Mouse (Mus musculus) liver, adult 2 months (tissue): ENCODE data around the gene Ubtd2. TPM values are rescaled to one million over a fixed set of nuclear protein-coding genes. Genes with fewer than 3 reads are reported as not detected.

Experiments
- DNase-seq: peaks from one replicate; pipeline ENCODE4 v3.0.0-alpha.2; 2011; ENCODE audit warnings: low read depth, low spot score; ENCODE audit errors: extremely low read depth
- H3K27ac ChIP-seq: fragments of 200-500 bp; replicated peaks from 2 replicates; pipeline ENCODE4 v1.5.1; 2012; ENCODE audit warnings: low read depth, mild to moderate bottlenecking, control low read depth, inconsistent platforms, low read length; ENCODE audit not compliant: insufficient read depth
- H3K27me3 ChIP-seq: fragments of 200-500 bp; 2 replicates; pipeline ENCODE4 v1.6.1; 2012; ENCODE audit warnings: mild to moderate bottlenecking, moderate library complexity, low read length, inconsistent platforms; ENCODE audit not compliant: control insufficient read depth, insufficient read depth
- H3K36me3 ChIP-seq: fragments of 200-500 bp; 2 replicates; pipeline ENCODE4 v1.6.1; 2012; ENCODE audit warnings: low read length, inconsistent platforms; ENCODE audit not compliant: control insufficient read depth, insufficient read depth
- H3K4me1 ChIP-seq: fragments of 200-500 bp; 2 replicates; pipeline ENCODE4 v1.6.1; 2011; ENCODE audit warnings: low read length; ENCODE audit not compliant: control insufficient read depth, insufficient read depth
- H3K4me3 ChIP-seq: fragments of 200-500 bp; 2 replicates; pipeline ENCODE4 v1.5.1; 2011; ENCODE audit warnings: low read depth, mild to moderate bottlenecking, control low read depth, low read length, moderate library complexity; ENCODE audit not compliant: insufficient read depth
- H3K79me2 ChIP-seq: fragments of 200-500 bp; 2 replicates; pipeline ENCODE4 v1.6.1; 2012; ENCODE audit warnings: inconsistent platforms, mild to moderate bottlenecking, low read length, moderate library complexity; ENCODE audit not compliant: control insufficient read depth, insufficient read depth
- H3K9ac ChIP-seq: fragments of 200-500 bp; 2 replicates; pipeline ENCODE4 v1.6.1; 2012; ENCODE audit warnings: low read depth, mild to moderate bottlenecking, control low read depth, inconsistent platforms, low read length
- CTCF ChIP-seq: fragments of 200-500 bp; IDR thresholded peaks from 2 replicates; pipeline ENCODE4 v1.5.1; 2011; ENCODE audit warnings: low read depth, low read length, control low read depth
- POLR2A ChIP-seq: fragments of 200-500 bp; IDR thresholded peaks from 2 replicates; pipeline ENCODE4 v1.6.1; 2011; ENCODE audit warnings: low read length, control low read depth; ENCODE audit not compliant: insufficient read depth; ENCODE audit errors: extremely low read depth
- WGBS: fragments of 180-500 bp; shearing (Covaris S2); methylation state at CpG from one replicate; pipeline ENCODE4 v1.1.7; 2018; 5-methylcytosine and 5-hydroxymethylcytosine counted together
- polyA plus RNA-seq: library from polyadenylated mRNA; depleted of rRNA; stranded (reverse); fragments of >200 nt; gene quantifications from 2 replicates; pipeline ENCODE4 v1.2.3, GENCODE M21; 2012
- total RNA-seq: library from RNA; depleted of rRNA; stranded (reverse); fragments of >200 nt; gene quantifications from 2 replicates; pipeline ENCODE4 v1.2.3, GENCODE M21; 2014

Ubtd2 gene
- total and polyA plus RNA-seq, 2 experiments = 1.5 to 1.8 TPM

DNA sequence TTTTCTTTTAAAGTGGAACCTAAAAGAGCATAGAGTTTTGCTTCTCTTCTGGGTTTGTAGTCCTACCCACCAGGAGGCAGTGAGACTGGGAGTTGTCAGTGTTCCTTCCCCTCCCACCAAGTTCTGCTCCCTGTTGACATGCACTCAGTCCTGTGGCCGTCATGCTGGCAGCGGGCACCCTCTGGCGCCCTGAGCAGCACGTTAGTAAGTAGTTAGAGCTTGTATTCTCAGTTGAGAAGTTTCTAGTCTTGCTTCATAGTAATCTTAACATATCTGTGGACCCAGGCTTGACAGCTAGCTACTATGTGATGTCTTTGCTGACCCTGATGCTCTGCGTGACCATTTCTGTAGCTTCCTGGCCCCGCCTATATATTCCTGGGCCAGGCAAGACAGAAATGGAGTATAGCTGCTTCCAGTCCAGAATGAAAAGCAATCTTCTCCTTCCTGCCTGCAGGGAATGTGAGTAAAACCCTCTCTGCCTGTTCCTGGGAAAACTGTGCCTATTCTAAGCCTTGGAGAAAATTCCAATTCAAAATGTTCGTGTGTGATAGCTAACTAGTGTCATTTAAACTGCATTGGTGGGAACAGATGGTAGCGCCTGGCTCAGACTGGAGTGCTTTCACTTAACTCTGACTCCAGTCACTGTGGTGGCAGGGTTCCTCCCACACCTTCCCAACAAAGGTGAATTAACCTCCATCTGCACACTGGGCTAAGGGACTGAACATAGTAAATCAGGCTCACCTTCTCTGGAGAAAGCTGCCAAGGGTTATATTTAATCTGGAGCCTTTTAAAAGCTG is 61.9 kb downstream of the Ubtd2 start:
- TF ChIP-seq POLR2A (no peak), CTCF (no peak)
- Histone ChIP-seq H3K36me3 (no peaks in the 10 kb centered on the region), H3K27me3 (no peaks in the 10 kb centered on the region), H3K79me2 (no peaks in the 10 kb centered on the region), H3K4me3 (no peak overlapping the region), H3K9ac (no peak overlapping the region), H3K4me1 (no peaks in the 10 kb centered on the region), H3K27ac (no peak overlapping the region)
- DNase-seq = no peak
- WGBS = 88% methylated on average over 8 of the region's 8 CpGs

DNA sequence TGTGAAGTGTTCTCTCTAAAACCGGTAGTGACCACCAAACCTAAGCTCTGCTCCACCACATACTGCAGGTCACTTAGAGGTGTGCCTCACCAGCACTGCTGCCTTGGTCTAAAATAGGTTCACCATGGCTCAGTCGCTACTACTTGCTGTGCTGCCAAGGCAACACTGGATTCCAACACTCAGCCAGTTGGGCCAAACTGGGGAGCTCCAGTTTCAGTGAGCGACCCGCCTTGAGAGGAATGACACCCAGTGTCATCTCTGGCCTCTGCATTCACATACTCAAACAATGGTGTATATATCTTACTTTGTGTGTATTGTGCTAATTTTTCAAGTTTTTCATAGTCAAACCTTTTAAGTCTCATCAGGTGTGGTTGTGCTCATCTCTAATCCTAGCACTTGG is 63.6 kb downstream of the Ubtd2 start:
- TF ChIP-seq POLR2A (no peak), CTCF (no peak)
- Histone ChIP-seq H3K27ac (no peak overlapping the region), H3K9ac (no peak overlapping the region), H3K4me1 (no peaks in the 10 kb centered on the region), H3K36me3 (no peaks in the 10 kb centered on the region), H3K79me2 (no peaks in the 10 kb centered on the region), H3K4me3 (no peak overlapping the region), H3K27me3 (no peaks in the 10 kb centered on the region)
- WGBS = 97% methylated on average over 4 of the region's 4 CpGs
- no peak for DNase-seq

DNA sequence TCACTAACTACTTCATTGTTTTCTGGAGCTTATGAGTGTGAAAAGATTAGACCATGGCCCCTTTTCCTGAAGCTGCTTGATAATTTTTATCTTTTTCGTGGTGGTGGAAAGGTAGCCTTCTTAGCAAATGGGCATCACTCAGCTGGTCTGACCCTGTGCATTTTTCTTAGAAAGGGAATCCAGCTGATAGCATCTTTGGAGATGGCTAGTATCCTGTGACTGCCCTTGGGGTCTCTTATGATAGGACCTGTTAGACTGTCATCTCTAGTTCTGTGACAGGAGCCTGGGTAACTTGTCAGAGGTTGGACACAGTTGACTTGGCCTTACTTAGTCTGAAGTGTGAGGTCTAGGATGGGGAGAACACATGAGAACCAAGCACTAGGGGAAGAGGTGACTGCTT is 64.2 kb downstream of the Ubtd2 start:
- TF ChIP-seq POLR2A = no peak
- no peak for TF ChIP-seq CTCF
- H3K9ac ChIP-seq = no peak overlapping the region
- no peak for DNase-seq
- no peaks in the 10 kb centered on the region for H3K79me2 ChIP-seq
- WGBS = 79% methylated on average over 1 of the region's 1 CpGs
- H3K27ac ChIP-seq = no peak overlapping the region
- H3K36me3 ChIP-seq = no peaks in the 10 kb centered on the region
- H3K4me3 ChIP-seq = no peak overlapping the region
- no peaks in the 10 kb centered on the region for H3K27me3 ChIP-seq
- no peaks in the 10 kb centered on the region for H3K4me1 ChIP-seq

DNA sequence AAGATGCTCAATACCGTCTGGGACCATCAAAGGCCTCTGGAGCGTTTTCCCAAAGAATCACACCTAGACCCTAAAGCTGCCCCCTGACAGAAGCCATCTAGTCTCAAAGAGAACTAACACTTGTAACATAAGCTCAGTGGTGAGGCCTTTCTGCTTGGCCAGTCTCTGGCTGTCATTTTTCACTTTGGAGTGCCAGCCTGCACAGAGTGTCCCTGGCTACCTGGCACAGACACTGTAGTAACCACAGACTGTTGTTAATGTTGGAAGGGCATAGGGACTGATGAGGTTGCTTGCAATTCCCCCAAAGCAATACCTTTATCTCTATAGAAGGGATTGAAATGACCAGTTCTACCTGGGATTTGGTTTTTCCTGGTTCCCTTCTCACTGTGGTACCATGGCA is 66.1 kb downstream of the Ubtd2 start:
- no peaks in the 10 kb centered on the region for H3K27me3 ChIP-seq
- TF ChIP-seq POLR2A = no peak
- no peak overlapping the region for H3K9ac ChIP-seq
- no peaks in the 10 kb centered on the region for H3K4me1 ChIP-seq
- no peak for DNase-seq
- H3K27ac ChIP-seq = no peak overlapping the region
- H3K4me3 ChIP-seq = no peak overlapping the region
- 91% methylated on average over 2 of the region's 2 CpGs for WGBS
- H3K36me3 ChIP-seq = no peaks in the 10 kb centered on the region
- no peaks in the 10 kb centered on the region for H3K79me2 ChIP-seq

DNA sequence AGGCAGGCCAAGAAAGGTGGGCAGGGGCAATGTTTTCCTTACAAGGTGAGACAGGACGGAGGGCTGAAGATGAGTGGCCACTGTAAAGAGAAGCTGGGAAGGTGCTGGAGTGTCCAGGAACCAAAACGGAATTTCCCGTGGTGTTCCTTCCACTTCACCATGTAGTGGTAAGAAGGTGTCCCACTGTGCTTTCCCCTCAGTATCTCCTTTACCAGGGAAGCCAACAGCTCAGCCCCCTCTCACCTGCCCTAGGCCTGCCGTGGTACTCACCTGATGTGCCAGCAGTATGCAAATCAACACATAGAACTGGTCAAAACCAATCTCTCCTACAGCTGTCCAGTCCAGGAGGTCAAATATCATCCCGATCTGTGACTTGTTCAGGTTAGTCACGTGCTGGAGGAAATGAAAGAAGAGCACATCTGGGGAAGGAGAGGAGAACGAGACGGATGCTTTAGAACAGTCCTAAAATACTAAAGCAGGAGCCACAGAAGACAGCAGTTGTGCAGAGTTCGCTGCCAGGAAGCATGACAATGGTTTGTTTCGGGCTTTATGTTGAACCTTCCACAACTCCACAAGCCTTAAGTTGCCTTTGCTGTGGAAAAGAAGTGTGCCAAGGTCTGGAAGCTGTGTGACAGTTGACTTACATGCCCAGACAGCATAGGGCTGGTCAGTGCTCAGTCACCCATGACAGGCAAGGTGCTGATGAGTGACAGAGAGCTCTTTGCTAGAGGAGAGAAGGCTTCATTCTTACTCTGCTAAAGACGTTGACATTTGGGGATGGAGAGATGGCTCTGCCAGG is 69.2 kb downstream of the Ubtd2 start:
- H3K27me3 ChIP-seq = no peaks in the 10 kb centered on the region
- no peak for TF ChIP-seq CTCF
- TF ChIP-seq POLR2A = no peak
- H3K79me2 ChIP-seq = no peaks in the 10 kb centered on the region
- 85% methylated on average over 11 of the region's 11 CpGs for WGBS
- no peak for DNase-seq
- H3K4me3 ChIP-seq = no peak overlapping the region
- no peaks in the 10 kb centered on the region for H3K4me1 ChIP-seq
- no peak overlapping the region for H3K9ac ChIP-seq
- no peaks in the 10 kb centered on the region for H3K36me3 ChIP-seq
- no peak overlapping the region for H3K27ac ChIP-seq

DNA sequence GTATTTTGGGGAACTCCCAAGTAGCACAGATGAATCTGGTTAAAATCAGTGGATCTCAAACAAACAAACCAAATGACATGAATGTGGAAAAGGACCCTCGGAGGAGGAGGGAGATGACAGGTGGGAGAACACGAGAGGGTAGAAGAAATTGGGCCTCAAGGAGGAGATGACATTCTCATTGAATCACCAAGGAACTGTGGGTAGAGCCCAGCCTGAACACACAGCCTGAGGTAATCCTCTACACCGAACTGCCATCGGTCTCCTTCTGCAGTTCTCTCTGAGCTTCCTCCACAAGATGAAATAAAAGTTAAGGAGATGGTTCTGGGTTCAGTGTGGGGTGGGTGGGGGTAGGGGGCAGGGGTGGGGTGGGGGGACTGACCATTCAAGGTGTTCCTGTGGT is 71.8 kb downstream of the Ubtd2 start:
- H3K4me1 ChIP-seq = peaks cover 1% of the 10 kb centered on the region; the same call in 1 of the 2 replicates
- H3K79me2 ChIP-seq = no peaks in the 10 kb centered on the region
- no peak overlapping the region for H3K9ac ChIP-seq
- no peak overlapping the region for H3K27ac ChIP-seq
- peaks cover 2% of the 10 kb centered on the region; the same call in 1 of the 2 replicates for H3K27me3 ChIP-seq
- no peak overlapping the region for H3K4me3 ChIP-seq
- no peaks in the 10 kb centered on the region for H3K36me3 ChIP-seq
- TF ChIP-seq POLR2A = no peak
- no peak for TF ChIP-seq CTCF
- 92% methylated on average over 4 of the region's 4 CpGs for WGBS
- no peak for DNase-seq
